Mouse (Mus musculus): Measurements from ENCODE around the gene Rasgef1a.

GRCm38 (mm10) chr6:118074151-118074550 is 62.9 kb downstream of the Rasgef1a start:
- no peak for TF ChIP-seq CTCF (IDR thresholded peaks at IDR 0.05; ENCODE audit: low read depth)
- no peak for TF ChIP-seq EP300 (optimal IDR thresholded peaks at IDR 0.05)
